23 mouse cellular contexts compared by ENCODE assay signal in genomic region chr6:70840281-70840680, GRCm38 (mm10).
"Had no signal": no experiment of that assay in that cellular context is flagged by ENCODE, and none has a peak within 500 bp of the region (broad histone marks: within the 10 kb centered on the region; RNA-seq: fewer than 3 reads in every experiment).

No protein-coding gene starts in this region.

- H3K27ac ChIP-seq: gastrocnemius, adult 2 months; heart, embryonic 10.5 days; hindbrain, embryonic 10.5 days; hindbrain, embryonic 12.5 days; hindbrain, embryonic 14.5 days; intestine, embryonic 15.5 days; layer of hippocampus, adult 2 months; left cerebral cortex, adult 2 months; limb, embryonic 10.5 days; limb, embryonic 12.5 days; liver, embryonic 12.5 days; liver, embryonic 14.5 days had no signal

- DNase-seq: gastrocnemius, adult 2 months; gastrocnemius, postnatal 10 days; gastrocnemius, postnatal 25 days; heart, adult 18-20 months; heart, postnatal 10 days; heart, postnatal 4 days; kidney, adult 18-20 months; kidney, adult 8-10 months; kidney, postnatal 10 days; kidney, postnatal 25 days; kidney, postnatal 4 days had no signal

- H3K4me3 ChIP-seq: gastrocnemius, adult 2 months; heart, embryonic 10.5 days; heart, embryonic 12.5 days; hindbrain, embryonic 10.5 days; hindbrain, embryonic 12.5 days; intestine, embryonic 15.5 days; layer of hippocampus, adult 2 months; left cerebral cortex, adult 2 months; limb, embryonic 10.5 days; limb, embryonic 12.5 days; liver, embryonic 12.5 days had no signal
